Mouse (Mus musculus): Measurements from ENCODE around the gene Neo1.

GRCm38 (mm10) chr9:59016060-59016719 lies 20.1 kb downstream of the Neo1 start:
- TF ChIP-seq CTCF (IDR thresholded peaks at IDR 0.05) (no peak), EP300 (IDR thresholded peaks at IDR 0.05) (peak; percentile 18; the same call in 1 of the 2 replicates)
